Mouse (Mus musculus) C2C12 (cell line): ENCODE measurements around the gene Pisd.
"Not testable (repeated sequence)": the region's sequence is repeated elsewhere in the genome, so short reads cannot be mapped to it uniquely, and the experiment has no call there.

Experiments used
- CTCF ChIP-seq: IDR thresholded peaks from one replicate; pipeline ENCODE4 v1.5.1; 2011; ENCODE audit not compliant: control insufficient read depth, insufficient read depth, insufficient read length
- MAX ChIP-seq: IDR thresholded peaks from one replicate; pipeline ENCODE4 v1.6.1; 2011; ENCODE audit warnings: mild to moderate bottlenecking, control low read depth
- MYOD1 ChIP-seq: IDR thresholded peaks from one replicate; pipeline ENCODE4 v1.6.1; 2011; ENCODE audit warnings: low read depth; ENCODE audit not compliant: control insufficient read depth, insufficient read length

DNA sequence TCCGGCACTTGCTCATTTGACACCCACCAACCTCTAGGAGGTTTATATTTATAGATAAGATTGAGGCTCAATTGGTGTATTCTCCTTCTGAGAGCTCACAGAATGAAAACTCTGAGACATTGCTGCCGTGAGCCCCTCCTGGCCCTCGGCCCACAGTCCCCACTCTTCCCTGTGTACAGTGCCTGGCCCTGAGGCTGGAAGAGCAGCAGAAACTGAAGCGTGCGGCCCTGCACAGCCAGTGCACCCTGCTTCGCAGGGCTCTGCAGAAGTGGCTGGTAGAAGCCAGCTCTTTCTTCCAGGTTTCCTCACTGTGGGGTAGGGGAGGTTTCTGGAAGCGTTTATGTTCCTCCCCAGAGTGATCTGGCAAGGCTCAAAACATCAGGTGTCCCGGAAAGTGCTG lies 62.7 kb downstream of the Pisd start:
- not testable (repeated sequence) for TF ChIP-seq CTCF, MYOD1, MAX
